Mouse (Mus musculus) hindbrain, embryonic 12.5 days (tissue): ENCODE measurements around the gene Kremen2. TPM values are rescaled to one million over a fixed set of nuclear protein-coding genes. Genes with fewer than 3 reads are reported as not detected.

Source experiments
- ATAC-seq: fragments of 200-750 bp; cut with Nextera tagmentation; 2 replicates; pipeline ENCODE4 v1.8.0; 2017; ENCODE audit warnings: moderate TSS enrichment; ENCODE audit not compliant: low FRiP score
- H3K27ac ChIP-seq: fragments of 300-500 bp; sonication (generic); 2 replicates; pipeline ENCODE4 v1.5.1; 2016; ENCODE audit warnings: mild to moderate bottlenecking
- H3K27me3 ChIP-seq: fragments of 300-500 bp; sonication (generic); 2 replicates; pipeline ENCODE4 v1.6.1; 2016; ENCODE audit warnings: mild to moderate bottlenecking
- H3K36me3 ChIP-seq: fragments of 300-500 bp; sonication (generic); 2 replicates; pipeline ENCODE4 v1.6.1; 2016; ENCODE audit warnings: mild to moderate bottlenecking
- H3K4me1 ChIP-seq: fragments of 300-500 bp; sonication (generic); 2 replicates; pipeline ENCODE4 v1.6.1; 2016
- H3K4me2 ChIP-seq: fragments of 300-500 bp; sonication (generic); replicated peaks from 2 replicates; pipeline ENCODE4 v1.6.1; 2016; ENCODE audit warnings: mild to moderate bottlenecking
- H3K4me3 ChIP-seq: fragments of 300-500 bp; sonication (generic); 2 replicates; pipeline ENCODE4 v1.5.1; 2016; ENCODE audit warnings: mild to moderate bottlenecking
- H3K9ac ChIP-seq: fragments of 300-500 bp; sonication (generic); 2 replicates; pipeline ENCODE4 v1.6.1; 2016; ENCODE audit warnings: mild to moderate bottlenecking, moderate library complexity
- H3K9me3 ChIP-seq: fragments of 300-500 bp; sonication (generic); replicated peaks from 2 replicates; pipeline ENCODE4 v1.6.1; 2016; ENCODE audit warnings: mild to moderate bottlenecking
- WGBS: fragments of 180-500 bp; shearing (Covaris S2); methylation state at CpG from one replicate; pipeline ENCODE4 v1.1.7; 2016; 5-methylcytosine and 5-hydroxymethylcytosine counted together
- polyA plus RNA-seq: library from polyadenylated mRNA; unstranded; fragments of >200 nt; fragmentation: Nextera tagmentation; extraction: Ambion mirVana; gene quantifications from 2 replicates; pipeline ENCODE4 v1.2.1, GENCODE M21; 2016

Kremen2 gene
- polyA plus RNA-seq, result 2.9 and 5.7 TPM in 2 replicates

DNA sequence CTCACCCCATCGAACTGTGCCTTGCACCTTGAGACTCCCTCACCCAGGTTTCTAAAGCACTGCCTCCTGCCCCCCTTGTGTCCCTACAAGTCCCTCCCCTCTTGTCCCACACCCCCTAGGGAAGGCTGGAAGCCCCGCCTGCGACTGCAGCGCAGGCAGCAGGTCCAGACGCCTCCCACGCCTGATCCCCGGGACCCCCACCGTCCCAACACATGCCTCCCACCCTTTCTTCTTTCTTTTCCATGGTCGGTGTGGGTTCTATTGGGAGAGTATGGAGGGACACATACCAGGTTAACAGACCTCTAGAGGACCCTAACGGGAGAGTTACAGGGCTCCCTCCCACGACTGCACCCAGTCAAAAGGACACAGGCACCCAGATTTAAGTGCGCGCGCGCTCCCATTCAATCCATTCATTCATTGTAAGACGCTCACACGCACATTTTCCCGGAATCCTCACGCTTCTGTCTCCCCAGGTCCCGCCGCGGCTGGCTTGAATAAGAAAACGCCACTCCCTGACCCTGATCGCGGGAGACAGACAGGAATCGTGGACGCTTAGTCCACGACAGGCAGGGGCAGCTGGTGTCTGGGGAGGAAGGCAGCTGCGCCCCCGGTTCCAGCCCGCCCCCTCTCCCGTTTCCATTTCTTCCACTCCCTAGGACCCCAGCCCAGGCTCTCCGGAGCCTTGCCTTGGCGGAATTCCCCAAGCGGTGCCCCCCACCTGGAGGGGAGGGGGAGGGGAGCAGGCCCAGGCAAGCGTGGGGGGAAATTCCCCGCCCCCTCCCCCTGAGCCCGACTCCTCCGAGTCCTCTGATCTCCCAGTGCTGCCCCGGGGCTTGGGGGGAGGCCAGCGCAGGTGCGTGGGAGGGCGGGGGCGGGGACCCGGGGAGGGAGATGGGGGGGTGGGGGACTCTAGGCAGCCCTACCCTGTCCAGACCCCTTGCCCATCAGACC lies at the start of gene Kremen2:
Kremen2 (minus strand) TSS at position 533 of the 951 bp plus-strand sequence.
- Histone ChIP-seq H3K4me2 (peak within 1 kb of the TSS; percentile 65), H3K27ac (no peak within 1 kb of the TSS)
- no peak for ATAC-seq

DNA sequence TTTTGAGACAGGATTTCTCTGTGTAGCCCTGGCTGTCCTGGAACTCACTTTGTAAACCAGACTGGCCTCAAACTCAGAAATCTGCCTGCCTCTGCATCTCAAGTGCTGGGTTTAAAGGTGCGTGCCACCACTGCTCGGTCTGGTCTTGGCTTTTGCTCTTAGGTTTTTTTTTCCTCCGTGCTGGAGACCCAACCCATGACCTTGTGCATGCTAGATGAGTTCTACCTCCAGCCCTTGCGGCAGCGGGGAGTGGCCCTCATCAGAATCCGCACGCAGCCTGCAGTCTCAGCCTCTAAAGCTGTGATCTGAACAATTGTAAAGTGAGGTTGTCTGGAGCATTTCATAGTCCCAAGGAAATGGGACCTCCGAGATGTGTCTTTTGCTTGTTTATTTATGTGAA lies 49.7 kb upstream of the Kremen2 start:
- H3K27ac ChIP-seq, result no peak overlapping the region
- 93% methylated on average over 8 of the region's 8 CpGs for WGBS
- no peak overlapping the region for H3K4me2 ChIP-seq
- H3K4me1 ChIP-seq, result peaks cover 13% of the 10 kb centered on the region
- H3K9ac ChIP-seq, result no peak overlapping the region
- H3K4me3 ChIP-seq, result no peak overlapping the region
- H3K9me3 ChIP-seq, result no peaks in the 10 kb centered on the region
- 0 out of 2 replicates have a peak, but pooled peaks cover 4% of the 10 kb centered on the region for H3K27me3 ChIP-seq
- no peak for ATAC-seq
- no peaks in the 10 kb centered on the region for H3K36me3 ChIP-seq

More for the DNA sequence above, at the start of gene Kremen2:
- Histone ChIP-seq H3K4me1 (peaks cover 30% of the 10 kb centered on the region), H3K9ac (peak within 1 kb of the TSS; percentile 39; the same call in 1 of the 2 replicates), H3K36me3 (no peaks in the 10 kb centered on the region), H3K4me3 (peak within 1 kb of the TSS; percentile 31), H3K9me3 (no peaks in the 10 kb centered on the region), H3K27me3 (peaks cover 74% of the 10 kb centered on the region)
- under 1% methylated on average over 39 of the region's 45 CpGs for WGBS

DNA sequence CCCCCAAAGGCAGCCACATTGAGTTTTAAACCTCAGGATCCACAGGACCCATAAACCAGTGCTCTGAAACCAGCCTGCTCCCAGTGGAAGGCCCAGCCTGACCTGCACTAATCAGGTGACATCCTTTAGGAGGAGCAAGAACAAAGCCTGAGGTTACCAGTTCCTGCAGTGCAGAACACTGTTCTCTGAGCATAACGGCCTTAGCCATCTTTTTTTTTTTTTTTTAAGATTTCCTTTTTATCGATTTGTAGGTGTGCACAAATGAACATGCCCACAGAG lies 45.4 kb upstream of the Kremen2 start:
- Histone ChIP-seq H3K4me1 (peaks cover 20% of the 10 kb centered on the region), H3K4me2 (peak overlapping the region; percentile 54), H3K27me3 (no peaks in the 10 kb centered on the region), H3K27ac (peak overlapping the region; percentile 87), H3K9ac (peak overlapping the region; percentile 68), H3K36me3 (no peaks in the 10 kb centered on the region), H3K4me3 (peak overlapping the region; percentile 33), H3K9me3 (no peaks in the 10 kb centered on the region)
- WGBS, result 61% methylated on average over 2 of the region's 2 CpGs
- peak; percentile 13; the same call in 1 of the 2 replicates for ATAC-seq

DNA sequence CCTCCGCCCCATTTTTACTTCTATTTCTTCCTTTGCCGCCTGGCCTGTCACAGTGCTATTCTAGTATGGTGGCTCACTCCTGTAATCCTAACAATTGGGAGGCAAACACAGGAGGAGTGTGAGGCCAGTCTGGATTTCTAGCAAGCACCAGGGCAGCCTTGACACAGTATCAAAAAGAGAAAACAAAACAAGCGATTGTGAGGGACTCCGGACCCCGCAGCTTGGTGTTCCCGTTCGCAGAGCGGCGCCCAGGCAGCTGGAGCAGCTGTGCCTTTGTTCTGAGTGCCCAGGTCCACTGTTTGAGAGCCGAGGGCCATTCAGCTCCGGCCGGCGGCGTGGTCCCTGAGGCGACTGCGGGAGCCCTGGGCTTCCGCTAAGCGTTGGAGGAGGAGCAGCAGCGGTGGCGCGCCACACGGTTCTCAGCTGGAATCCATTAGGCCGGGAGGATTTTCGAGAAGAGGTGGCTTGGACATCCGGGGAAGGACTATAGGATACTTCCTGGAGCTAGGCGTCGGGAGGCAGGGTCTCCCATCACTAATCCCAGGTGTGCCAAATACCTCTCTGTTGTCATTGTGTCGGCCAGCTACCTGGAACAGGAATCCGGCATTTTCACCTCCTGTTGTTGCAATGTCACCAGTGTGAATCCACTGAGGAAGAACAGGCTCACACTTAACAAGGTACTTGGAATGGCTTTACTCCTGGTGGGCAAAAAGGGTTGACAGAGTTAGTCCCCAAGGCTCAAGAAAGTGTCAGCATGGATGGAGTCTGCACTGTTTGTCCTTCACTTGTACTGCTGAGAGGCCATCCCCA lies 44.8 kb upstream of the Kremen2 start, which contains the start of gene Srrm2:
Srrm2 (plus strand) TSS at position 264 of the 810 bp plus-strand sequence.
- Histone ChIP-seq H3K4me1 (peaks cover 20% of the 10 kb centered on the region), H3K27me3 (no peaks in the 10 kb centered on the region), H3K9ac (peak within 1 kb of the TSS; percentile 68), H3K9me3 (no peaks in the 10 kb centered on the region), H3K36me3 (no peaks in the 10 kb centered on the region), H3K27ac (peak within 1 kb of the TSS; percentile 87), H3K4me3 (peak within 1 kb of the TSS; percentile 33), H3K4me2 (peak within 1 kb of the TSS; percentile 54)
- WGBS, result 1% methylated on average over 29 of the region's 29 CpGs
- peak; percentile 65 for ATAC-seq

DNA sequence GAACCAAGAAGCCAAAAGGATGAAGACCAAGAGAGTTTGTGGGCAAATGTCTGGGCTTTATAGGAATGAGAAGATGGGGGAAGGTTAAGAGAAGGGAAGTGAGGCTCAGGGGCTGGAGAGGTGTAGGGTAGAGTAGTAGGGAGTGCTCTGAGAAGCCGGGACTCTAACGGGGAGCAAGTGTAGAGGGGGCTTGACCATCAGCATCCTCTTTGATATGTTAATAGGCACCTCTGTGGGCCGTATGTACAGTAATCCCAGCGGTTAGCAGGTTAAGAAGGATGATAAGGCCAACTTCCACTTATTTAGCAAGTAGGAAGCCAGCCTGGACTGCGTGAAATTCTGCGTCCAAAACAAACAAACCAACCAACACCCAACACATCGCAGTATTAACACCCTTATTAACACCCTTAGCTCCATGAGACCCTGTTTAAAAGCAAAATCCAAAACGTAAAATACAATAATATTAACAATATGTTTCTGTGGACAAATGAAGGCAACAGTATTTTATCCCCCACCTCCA lies 44.2 kb upstream of the Kremen2 start:
- H3K27ac ChIP-seq, result peak overlapping the region; percentile 87
- H3K4me3 ChIP-seq, result peak overlapping the region; percentile 33

DNA sequence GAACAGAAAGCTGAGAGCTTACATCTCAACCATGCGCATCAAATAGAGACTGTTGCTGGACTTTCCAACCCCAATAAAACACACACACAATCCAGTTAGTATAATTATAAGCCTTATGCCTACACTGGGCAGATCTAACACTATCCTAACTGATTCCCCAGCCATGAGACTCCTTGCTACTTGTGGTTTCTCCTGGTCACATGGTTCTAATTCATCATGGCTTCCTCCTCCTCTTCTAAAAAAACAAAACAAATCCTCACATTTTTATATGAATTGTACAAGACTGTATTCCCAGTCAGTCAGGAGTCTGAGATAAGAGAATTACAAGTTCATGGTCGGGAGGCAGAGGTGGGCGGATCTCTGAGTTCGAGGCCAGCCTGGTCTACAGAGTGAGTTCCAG lies 43.3 kb upstream of the Kremen2 start:
- Histone ChIP-seq H3K4me2 (no peak overlapping the region), H3K36me3 (no peaks in the 10 kb centered on the region), H3K9me3 (no peaks in the 10 kb centered on the region), H3K9ac (no peak overlapping the region), H3K4me3 (no peak overlapping the region), H3K27ac (no peak overlapping the region), H3K27me3 (no peaks in the 10 kb centered on the region), H3K4me1 (peaks cover 20% of the 10 kb centered on the region)
- ATAC-seq, result no peak
- 93% methylated on average over 4 of the region's 4 CpGs for WGBS

More for the DNA sequence above, 44.2 kb upstream of the Kremen2 start:
- Histone ChIP-seq H3K4me2 (peak overlapping the region; percentile 54), H3K9me3 (no peaks in the 10 kb centered on the region), H3K36me3 (no peaks in the 10 kb centered on the region), H3K27me3 (no peaks in the 10 kb centered on the region), H3K9ac (peak overlapping the region; percentile 68), H3K4me1 (peaks cover 20% of the 10 kb centered on the region)
- WGBS, result 14% methylated on average over 8 of the region's 8 CpGs
- no peak for ATAC-seq

DNA sequence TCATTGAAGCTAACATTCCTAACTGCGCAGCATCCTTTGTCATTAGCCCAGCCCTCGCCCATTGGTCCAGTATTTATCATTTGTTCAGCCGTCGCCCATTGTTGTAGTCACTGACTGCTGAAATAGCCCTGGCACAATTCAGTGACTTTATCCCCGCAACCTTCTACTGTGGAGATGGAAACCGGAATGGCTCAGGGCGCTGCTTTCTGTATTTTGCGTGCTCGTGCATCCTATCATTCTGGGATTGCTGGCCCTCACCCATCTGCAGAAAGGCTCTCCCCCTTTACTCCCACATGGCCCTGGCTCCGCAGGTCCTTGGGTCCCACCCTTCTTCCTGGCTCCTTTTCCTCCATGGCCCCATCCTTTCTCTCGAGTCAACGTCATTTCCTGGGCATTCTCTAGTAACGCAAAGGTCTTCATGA lies 40.9 kb upstream of the Kremen2 start:
- H3K9me3 ChIP-seq, result no peaks in the 10 kb centered on the region
- H3K4me2 ChIP-seq, result peak overlapping the region; percentile 76
- peak overlapping the region; percentile 54; the same call in 1 of the 2 replicates for H3K9ac ChIP-seq
- no peaks in the 10 kb centered on the region for H3K36me3 ChIP-seq
- H3K27ac ChIP-seq, result peak overlapping the region; percentile 89
- peak overlapping the region; percentile 59 for H3K4me3 ChIP-seq
- H3K4me1 ChIP-seq, result peaks cover 17% of the 10 kb centered on the region
- no peaks in the 10 kb centered on the region for H3K27me3 ChIP-seq
- ATAC-seq, result peak; percentile 58
- 17% methylated on average over 13 of the region's 13 CpGs for WGBS

DNA sequence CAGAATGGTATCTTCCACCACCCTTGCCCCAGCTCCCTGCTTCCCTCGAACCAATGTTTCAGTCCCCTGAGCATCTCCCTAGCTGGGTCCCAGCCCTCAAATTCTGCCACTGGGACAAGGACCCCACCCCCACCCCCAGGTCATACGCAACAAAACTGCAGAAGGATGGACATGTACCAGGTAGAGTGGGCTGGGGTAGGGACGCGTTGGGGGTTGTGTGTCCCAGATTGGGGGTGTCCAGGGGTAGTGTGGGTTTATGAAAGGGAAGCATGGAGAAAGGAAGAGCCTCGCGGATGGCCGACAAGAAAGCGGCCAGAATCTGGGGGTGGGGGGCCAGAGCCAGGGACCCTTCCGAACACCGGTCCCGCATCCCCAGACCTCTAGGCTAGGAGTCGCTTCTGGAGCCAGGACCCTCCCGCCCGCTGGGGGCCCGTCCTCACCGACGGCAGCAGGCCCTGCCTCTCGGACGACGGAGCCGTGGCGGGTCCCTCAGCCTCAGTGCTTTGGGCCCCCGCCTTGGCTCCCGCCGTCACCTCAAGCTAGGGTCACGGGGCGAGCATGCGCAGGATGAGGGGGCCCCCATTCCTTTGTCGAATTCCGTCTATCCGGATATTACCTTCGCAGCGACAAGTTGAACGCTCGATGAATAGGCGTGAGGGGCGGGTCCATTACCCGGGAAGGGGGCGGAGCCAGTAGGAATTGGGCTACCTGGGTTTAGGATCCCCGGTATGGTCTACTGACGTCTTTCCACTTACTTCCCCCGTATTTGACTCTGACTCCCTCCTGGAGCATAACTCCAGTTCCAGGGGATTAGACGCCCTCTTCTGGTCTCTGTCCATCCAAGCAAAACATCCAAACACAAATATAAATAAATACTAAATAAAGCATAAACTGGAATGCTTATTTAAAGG lies 40.2 kb upstream of the Kremen2 start, which contains the start of gene Flywch2:
Flywch2 (minus strand) TSS at position 521 of the 911 bp plus-strand sequence.
- peak within 1 kb of the TSS; percentile 76 for H3K4me2 ChIP-seq
- H3K27me3 ChIP-seq, result no peaks in the 10 kb centered on the region
- WGBS, result 2% methylated on average over 43 of the region's 43 CpGs
- H3K9me3 ChIP-seq, result no peaks in the 10 kb centered on the region
- H3K27ac ChIP-seq, result peak within 1 kb of the TSS; percentile 89
- peak; percentile 85 for ATAC-seq
- H3K9ac ChIP-seq, result peak within 1 kb of the TSS; percentile 81
- peak within 1 kb of the TSS; percentile 59 for H3K4me3 ChIP-seq
- H3K36me3 ChIP-seq, result no peaks in the 10 kb centered on the region
- H3K4me1 ChIP-seq, result peaks cover 10% of the 10 kb centered on the region

DNA sequence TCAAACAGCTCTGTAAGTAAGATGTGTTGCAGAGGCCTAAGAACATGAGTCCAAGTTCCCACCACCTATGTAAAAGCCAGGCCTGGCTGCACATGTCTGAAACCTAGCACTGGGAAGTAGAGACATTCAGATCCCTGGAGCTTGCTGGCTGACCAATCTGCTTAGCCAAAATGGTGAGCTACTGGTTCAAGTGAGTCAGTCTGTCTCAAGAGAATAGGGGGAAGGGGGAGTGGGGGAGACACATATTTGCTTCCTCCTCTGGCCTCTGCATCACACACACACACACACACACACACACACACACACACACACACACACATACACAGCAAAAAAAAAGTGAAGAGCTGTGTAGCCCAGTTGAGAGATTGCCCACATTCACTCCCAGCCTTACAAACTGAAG lies 37.7 kb upstream of the Kremen2 start:
- H3K27ac ChIP-seq, result no peak overlapping the region
- no peak overlapping the region for H3K4me3 ChIP-seq
- H3K9me3 ChIP-seq, result no peaks in the 10 kb centered on the region
- no peaks in the 10 kb centered on the region; the same call in 1 of the 2 replicates for H3K4me1 ChIP-seq
- no peak overlapping the region for H3K9ac ChIP-seq
- H3K36me3 ChIP-seq, result no peaks in the 10 kb centered on the region
- no peaks in the 10 kb centered on the region for H3K27me3 ChIP-seq
- H3K4me2 ChIP-seq, result no peak overlapping the region
- no peak for ATAC-seq

DNA sequence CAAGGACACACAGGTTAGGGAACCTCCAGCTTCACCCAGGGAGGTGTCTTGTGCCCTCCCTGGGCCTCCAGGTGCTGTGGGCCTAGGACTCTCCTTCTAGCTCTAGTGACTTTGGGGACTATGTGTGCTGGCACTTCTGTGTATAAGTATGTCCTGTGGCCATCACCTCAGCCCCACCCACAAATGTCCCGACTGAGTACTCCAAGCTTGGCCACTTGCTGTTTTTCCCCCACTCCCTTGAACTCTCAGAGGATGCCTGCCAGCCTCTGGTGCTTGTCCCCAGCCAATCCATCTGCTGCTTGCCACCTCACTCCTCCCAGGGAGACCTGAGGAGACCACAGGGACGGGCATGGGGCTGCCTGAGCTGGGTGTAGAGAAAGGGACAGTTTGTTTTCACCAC lies 32.8 kb upstream of the Kremen2 start:
- 68% methylated on average over 2 of the region's 2 CpGs for WGBS
- Histone ChIP-seq H3K4me2 (no peak overlapping the region), H3K4me3 (no peak overlapping the region), H3K27me3 (no peaks in the 10 kb centered on the region), H3K4me1 (peaks cover 4% of the 10 kb centered on the region; the same call in 1 of the 2 replicates), H3K27ac (no peak overlapping the region), H3K9ac (no peak overlapping the region), H3K36me3 (peaks cover 6% of the 10 kb centered on the region; the same call in 1 of the 2 replicates), H3K9me3 (no peaks in the 10 kb centered on the region)
- no peak for ATAC-seq

DNA sequence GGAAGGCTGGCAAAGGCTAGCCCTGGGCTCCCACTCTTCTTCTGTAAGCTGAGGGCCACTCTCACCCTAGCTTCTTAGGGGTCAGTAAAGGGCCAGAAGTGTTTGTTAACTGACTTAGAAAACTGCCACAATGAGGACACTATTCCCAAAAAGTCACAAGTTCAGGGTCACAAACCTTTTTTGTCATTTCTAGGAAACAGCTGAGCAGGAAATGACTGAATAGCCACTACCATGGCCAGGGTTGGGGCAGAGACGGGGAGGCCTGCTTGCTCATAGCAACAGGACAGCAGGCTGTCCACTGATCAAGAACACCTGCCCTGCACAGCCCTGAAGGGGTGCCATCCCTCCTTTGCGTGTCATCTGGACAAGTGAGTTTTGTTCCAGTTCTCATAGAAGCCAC lies 31.5 kb upstream of the Kremen2 start:
- WGBS, result 82% methylated on average over 2 of the region's 2 CpGs
- no peak overlapping the region for H3K27ac ChIP-seq
- no peak overlapping the region for H3K9ac ChIP-seq
- H3K4me1 ChIP-seq, result peaks cover 4% of the 10 kb centered on the region; the same call in 1 of the 2 replicates
- ATAC-seq, result no peak
- no peaks in the 10 kb centered on the region for H3K27me3 ChIP-seq
- peaks cover 6% of the 10 kb centered on the region; the same call in 1 of the 2 replicates for H3K36me3 ChIP-seq
- H3K9me3 ChIP-seq, result no peaks in the 10 kb centered on the region
- no peak overlapping the region for H3K4me3 ChIP-seq
- no peak overlapping the region for H3K4me2 ChIP-seq
